ENCODE assay signal across 17 mouse cellular contexts in genomic region chr6:98850906-98851305, GRCm38 (mm10).
"Had no signal": no experiment of that assay in that cellular context is flagged by ENCODE, and none has a peak within 500 bp of the region (broad histone marks: within the 10 kb centered on the region; RNA-seq: fewer than 3 reads in every experiment).

No protein-coding gene starts in this region.

- ATAC-seq: midbrain, embryonic 15.5 days had no signal

- H3K36me3 ChIP-seq: liver, embryonic 13.5 days; midbrain, embryonic 12.5 days; midbrain, embryonic 15.5 days; neural tube, embryonic 12.5 days; neural tube, embryonic 15.5 days; stomach, embryonic 15.5 days had no signal

- H3K4me3 ChIP-seq: left cerebral cortex, adult 2 months; liver, embryonic 13.5 days; midbrain, embryonic 12.5 days; midbrain, embryonic 15.5 days; neural tube, embryonic 12.5 days; neural tube, embryonic 15.5 days; stomach, embryonic 15.5 days had no signal

- H3K4me1 ChIP-seq: liver, embryonic 13.5 days; midbrain, embryonic 12.5 days; midbrain, embryonic 15.5 days; neural tube, embryonic 12.5 days; neural tube, embryonic 15.5 days; stomach, embryonic 15.5 days had no signal

- H3K9me3 ChIP-seq: liver, embryonic 13.5 days; midbrain, embryonic 12.5 days; midbrain, embryonic 15.5 days; neural tube, embryonic 12.5 days; neural tube, embryonic 15.5 days; stomach, embryonic 15.5 days had no signal

- H3K4me2 ChIP-seq: liver, embryonic 13.5 days; midbrain, embryonic 12.5 days; midbrain, embryonic 15.5 days; neural tube, embryonic 12.5 days; neural tube, embryonic 15.5 days; stomach, embryonic 15.5 days had no signal

- H3K27ac ChIP-seq: left cerebral cortex, adult 2 months; liver, embryonic 13.5 days; macrophage; midbrain, embryonic 12.5 days; midbrain, embryonic 15.5 days; neural tube, embryonic 12.5 days; neural tube, embryonic 15.5 days; stomach, embryonic 15.5 days had no signal

- H3K27me3 ChIP-seq: liver, embryonic 13.5 days; midbrain, embryonic 12.5 days; midbrain, embryonic 15.5 days; neural tube, embryonic 12.5 days; neural tube, embryonic 15.5 days; stomach, embryonic 15.5 days had no signal

- H3K9ac ChIP-seq: liver, embryonic 13.5 days; midbrain, embryonic 12.5 days; midbrain, embryonic 15.5 days; neural tube, embryonic 12.5 days; neural tube, embryonic 15.5 days; stomach, embryonic 15.5 days had no signal

- DNase-seq: kidney, adult 9 months; kidney, postnatal 14 days; kidney, postnatal 4 days; layer of hippocampus, postnatal 36 days; liver, embryonic 13.5 days; lung, adult 2 months; retina, postnatal 1 day; right cerebral cortex, postnatal 25 days; spleen, adult 18-20 months; thymus, postnatal 25 days had no signal
